ENCODE assay signal across 8 mouse cellular contexts in genomic region chr4:118620967-118621320, GRCm38 (mm10). TPM values are rescaled to one million over a fixed set of nuclear protein-coding genes. Genes with fewer than 3 reads are reported as not detected.
DNase-seq lines count a peak whose midpoint lies in the region; ATAC-seq and TF ChIP-seq lines count a peak whose summit lies in the region.

No protein-coding gene starts in this region.

- peak overlapping the region; percentile 97 for H3K4me3 ChIP-seq in lung, adult 2 months (replicated peaks; ENCODE audit: extremely low read depth, low read depth, low read length)
- peak overlapping the region; percentile 87 for H3K4me3 ChIP-seq in embryonic facial prominence, embryonic 10.5 days
- H3K4me3 ChIP-seq in intestine, embryonic 15.5 days (replicated peaks), result peak overlapping the region; percentile 84
- peak overlapping the region; percentile 64 for H3K4me3 ChIP-seq in neural tube, embryonic 12.5 days

- H3K36me3 ChIP-seq in embryonic facial prominence, embryonic 10.5 days (replicated peaks), result peaks cover 34% of the 10 kb centered on the region
- peaks cover 25% of the 10 kb centered on the region for H3K36me3 ChIP-seq in intestine, embryonic 15.5 days
- peaks cover 31% of the 10 kb centered on the region for H3K36me3 ChIP-seq in neural tube, embryonic 12.5 days

- peak overlapping the region; percentile 85 for H3K4me2 ChIP-seq in intestine, embryonic 15.5 days (replicated peaks)
- H3K4me2 ChIP-seq in neural tube, embryonic 12.5 days (replicated peaks), result peak overlapping the region; percentile 94

- ATAC-seq in intestine, embryonic 15.5 days, result peak; percentile 61
- peak; percentile 59 for ATAC-seq in neural tube, embryonic 12.5 days (ENCODE audit: low FRiP score, low read depth)

- peak overlapping the region; percentile 74 for H3K9ac ChIP-seq in intestine, embryonic 15.5 days
- peak overlapping the region; percentile 64 for H3K9ac ChIP-seq in neural tube, embryonic 12.5 days

- peaks cover 6% of the 10 kb centered on the region for H3K4me1 ChIP-seq in lung, adult 2 months (ENCODE audit: control insufficient read depth, insufficient read depth, low read length)
- peaks cover 10% of the 10 kb centered on the region for H3K4me1 ChIP-seq in embryonic facial prominence, embryonic 10.5 days
- peaks cover 7% of the 10 kb centered on the region; the same call in 1 of the 2 replicates for H3K4me1 ChIP-seq in intestine, embryonic 15.5 days (replicated peaks)
- peaks cover 12% of the 10 kb centered on the region for H3K4me1 ChIP-seq in neural tube, embryonic 12.5 days

- no peak for TF ChIP-seq POLR2A in lung, adult 2 months (IDR thresholded peaks at IDR 0.05; ENCODE audit: borderline replicate concordance, extremely low read depth, low read depth, low read length)

- H3K27ac ChIP-seq in embryonic facial prominence, embryonic 10.5 days (replicated peaks), result peak overlapping the region; percentile 81
- peak overlapping the region; percentile 58; the same call in 1 of the 2 replicates for H3K27ac ChIP-seq in intestine, embryonic 15.5 days
- H3K27ac ChIP-seq in neural tube, embryonic 12.5 days, result no peak overlapping the region

- no peak for TF ChIP-seq CTCF in lung, adult 2 months (IDR thresholded peaks at IDR 0.05; ENCODE audit: insufficient read depth, low read length)

- H3K27me3 ChIP-seq in embryonic facial prominence, embryonic 10.5 days (replicated peaks; ENCODE audit: low read depth, poor library complexity, severe bottlenecking), result no peaks in the 10 kb centered on the region
- H3K27me3 ChIP-seq in intestine, embryonic 15.5 days (replicated peaks), result no peaks in the 10 kb centered on the region
- H3K27me3 ChIP-seq in neural tube, embryonic 12.5 days (replicated peaks), result no peaks in the 10 kb centered on the region

- under 1% methylated on average over 23 of the region's 23 CpGs for WGBS in lung, adult 2 months
- WGBS in embryonic facial prominence, embryonic 10.5 days, result under 1% methylated on average over 23 of the region's 23 CpGs
- WGBS in intestine, embryonic 15.5 days, result 1% methylated on average over 23 of the region's 23 CpGs
- WGBS in neural tube, embryonic 12.5 days, result under 1% methylated on average over 23 of the region's 23 CpGs

- DNase-seq in lung, adult 2 months, result no peak
- no peak for DNase-seq in lung, postnatal 14 days
- DNase-seq in embryonic facial prominence, embryonic 10.5 days (ENCODE audit: low spot score), result no peak
- DNase-seq in gastrocnemius, adult 18-20 months (ENCODE audit: low spot score), result no peak
- no peak for DNase-seq in left cerebral cortex, adult 9 months (ENCODE audit: low spot score in 2 of 2)
- no peak for DNase-seq in spleen, postnatal 14 days (ENCODE audit: low spot score in 2 of 2)

- peaks cover 16% of the 10 kb centered on the region; the same call in 1 of the 2 replicates for H3K9me3 ChIP-seq in embryonic facial prominence, embryonic 10.5 days
- H3K9me3 ChIP-seq in intestine, embryonic 15.5 days, result no peaks in the 10 kb centered on the region
- no peaks in the 10 kb centered on the region for H3K9me3 ChIP-seq in neural tube, embryonic 12.5 days

RNA-seq across cellular contexts. Expression of gene Ebna1bp2, which starts 0.3 kb away (rescaled TPM):
- polyA plus RNA-seq in lung, adult 2 months (2012; rRNA removed), result 19.7 and 21.6 TPM in 2 replicates
- polyA plus RNA-seq in embryonic facial prominence, embryonic 10.5 days (2016; fragmentation: Nextera tagmentation; extraction: Ambion mirVana), result 191 and 209 TPM in 2 replicates
- 125 and 144 TPM in 2 replicates for polyA plus RNA-seq in intestine, embryonic 15.5 days (2015; fragmentation: Nextera tagmentation; extraction: Ambion mirVana)
- polyA plus RNA-seq in neural tube, embryonic 12.5 days (2016; fragmentation: Nextera tagmentation; extraction: Ambion mirVana), result 151 and 158 TPM in 2 replicates
- total RNA-seq in gastrocnemius, adult 18-20 months (2021), result 10 to 100 TPM; 23.6 to 26.9 TPM

RNA-seq across cellular contexts. Expression of gene Cfap57, which starts 0.4 kb away (rescaled TPM):
- 1.3 and 2.5 TPM in 2 replicates for polyA plus RNA-seq in lung, adult 2 months (2012; rRNA removed)
- polyA plus RNA-seq in embryonic facial prominence, embryonic 10.5 days (2016; fragmentation: Nextera tagmentation; extraction: Ambion mirVana), result 0.39 and 0.49 TPM in 2 replicates
- 0.55 and 0.58 TPM in 2 replicates for polyA plus RNA-seq in intestine, embryonic 15.5 days (2015; fragmentation: Nextera tagmentation; extraction: Ambion mirVana)
- 1.2 and 1.3 TPM in 2 replicates for polyA plus RNA-seq in neural tube, embryonic 12.5 days (2016; fragmentation: Nextera tagmentation; extraction: Ambion mirVana)
- total RNA-seq in gastrocnemius, adult 18-20 months (2021), result not detected

RNA-seq across cellular contexts. Expression of gene Olfr62, which starts 37.8 kb away (rescaled TPM):
- polyA plus RNA-seq in lung, adult 2 months (2012; rRNA removed), result not detected in 2 replicates
- polyA plus RNA-seq in embryonic facial prominence, embryonic 10.5 days (2016; fragmentation: Nextera tagmentation; extraction: Ambion mirVana), result not detected in 2 replicates
- polyA plus RNA-seq in intestine, embryonic 15.5 days (2015; fragmentation: Nextera tagmentation; extraction: Ambion mirVana), result not detected in 2 replicates
- polyA plus RNA-seq in neural tube, embryonic 12.5 days (2016; fragmentation: Nextera tagmentation; extraction: Ambion mirVana), result not detected in 2 replicates
- not detected for total RNA-seq in gastrocnemius, adult 18-20 months (2021)
